Mouse (Mus musculus) T-helper 1 cell (primary cell): Measurements from ENCODE around the gene Hspe1.
"Not testable (repeated sequence)": the region's sequence is repeated elsewhere in the genome, so short reads cannot be mapped to it uniquely, and the experiment has no call there.

Experiments used
- in situ Hi-C: fragments of 300-600 bp; cut with MboI, MseI; formaldehyde crosslinking; loops from one replicate; pipeline ENCODE4 v1.15.1; 2025; ENCODE audit warnings: high pct_unique_total_duplicates

Hspe1 gene

DNA sequence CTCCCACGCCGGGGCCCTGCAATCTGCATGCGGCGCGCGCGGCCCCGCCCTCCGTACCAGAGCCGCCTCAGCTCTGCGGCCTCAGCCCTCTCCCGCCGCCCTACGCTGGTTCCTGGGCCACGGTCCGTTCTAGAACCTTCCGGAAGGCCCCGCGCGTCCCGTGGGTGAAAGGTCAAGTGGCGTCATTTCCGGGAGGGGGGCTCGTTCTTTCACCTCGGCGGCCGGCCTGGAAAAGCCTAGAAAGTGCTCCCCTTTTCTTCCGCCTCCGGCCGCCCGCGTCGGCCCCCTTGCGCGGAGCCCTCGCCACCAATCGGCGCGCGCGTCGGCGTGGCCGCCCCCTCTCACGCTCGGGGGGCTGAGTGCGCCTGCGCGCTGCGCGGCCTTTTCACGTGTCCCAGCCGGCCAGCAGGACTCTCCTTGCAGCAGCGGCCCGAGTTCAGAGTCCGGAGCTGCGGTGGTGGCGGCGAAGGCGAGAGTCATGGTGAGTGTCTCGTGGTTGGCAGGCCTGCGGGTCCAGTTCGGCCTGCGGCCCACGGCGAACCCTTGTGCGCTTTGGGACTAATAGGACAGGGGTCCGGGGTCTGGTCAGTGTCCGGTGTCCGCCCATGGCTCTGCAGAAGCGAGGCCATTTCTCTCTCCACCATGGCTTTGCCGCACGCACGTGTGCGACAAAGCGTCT lies at the start of gene Hspe1, which contains the start of gene Hspd1:
Gene Hspe1, plus strand, starts transcription at position 201 of the 679 bp plus-strand sequence.
Gene Hspd1, minus strand, starts transcription at position 312 of the 679 bp plus-strand sequence.
- in situ Hi-C loops = loop anchor here (5.0 kb wide), 2 partner anchors 39 to 66 kb away; no protein-coding TSS in a partner anchor

DNA sequence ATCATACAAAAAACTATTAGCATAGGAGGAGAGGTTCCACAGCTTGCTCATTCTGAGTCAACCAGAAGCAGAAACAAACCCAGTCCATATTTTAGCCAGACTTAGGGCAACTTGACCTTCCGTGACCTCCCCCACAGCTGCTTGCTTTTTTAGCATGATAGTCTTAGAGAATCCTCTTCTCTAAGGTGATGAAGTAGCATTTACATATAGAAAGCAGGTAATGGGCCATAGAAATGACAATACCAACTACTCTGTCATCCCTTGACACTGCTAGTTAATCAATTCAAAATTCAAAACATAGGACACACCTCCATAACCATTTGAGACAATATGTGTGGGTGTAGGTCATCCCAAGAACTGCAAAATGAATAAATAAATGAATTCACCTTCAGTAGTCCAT lies 48.0 kb upstream of the Hspe1 start:
- in situ Hi-C loops = no loop called here

DNA sequence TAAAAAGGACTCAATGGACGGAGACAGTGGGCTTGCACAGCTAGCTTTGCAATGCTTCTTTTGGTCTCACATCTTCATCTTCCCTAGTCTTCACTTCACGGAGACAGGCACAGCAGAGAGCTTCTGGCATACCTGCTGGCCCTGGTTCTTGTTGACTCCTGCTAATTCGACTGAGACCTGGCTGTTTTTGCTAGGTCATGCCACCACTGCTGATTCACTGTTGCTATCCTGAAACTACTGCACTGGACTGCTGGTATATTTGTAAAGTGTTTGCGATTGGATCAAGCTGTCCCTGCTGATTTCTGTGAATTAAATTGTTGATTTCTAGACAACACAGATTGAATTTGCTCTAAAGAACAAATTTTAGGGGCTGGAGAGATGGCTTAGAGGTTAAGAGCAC lies 46.2 kb upstream of the Hspe1 start:
- in situ Hi-C loops = no loop called here

DNA sequence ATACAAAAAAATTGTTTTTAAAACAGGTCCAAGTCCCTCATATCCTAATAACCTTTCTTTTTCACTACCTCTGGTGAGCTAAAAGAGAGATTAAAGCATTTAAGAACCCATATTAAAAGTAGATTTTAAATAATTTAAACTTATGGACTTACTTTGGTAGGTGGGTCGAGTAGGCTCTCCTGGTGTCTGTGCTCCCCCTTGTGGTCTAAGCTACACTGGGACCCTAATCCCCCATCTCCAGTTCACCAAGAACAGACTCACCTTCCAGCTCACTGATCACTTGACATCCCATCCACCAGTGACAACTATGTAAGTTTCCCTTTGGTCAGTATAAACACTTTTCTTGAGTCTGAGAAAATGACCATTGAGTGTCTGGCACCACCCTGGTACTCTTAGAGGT lies 45.7 kb upstream of the Hspe1 start:
- in situ Hi-C loops = no loop called here

DNA sequence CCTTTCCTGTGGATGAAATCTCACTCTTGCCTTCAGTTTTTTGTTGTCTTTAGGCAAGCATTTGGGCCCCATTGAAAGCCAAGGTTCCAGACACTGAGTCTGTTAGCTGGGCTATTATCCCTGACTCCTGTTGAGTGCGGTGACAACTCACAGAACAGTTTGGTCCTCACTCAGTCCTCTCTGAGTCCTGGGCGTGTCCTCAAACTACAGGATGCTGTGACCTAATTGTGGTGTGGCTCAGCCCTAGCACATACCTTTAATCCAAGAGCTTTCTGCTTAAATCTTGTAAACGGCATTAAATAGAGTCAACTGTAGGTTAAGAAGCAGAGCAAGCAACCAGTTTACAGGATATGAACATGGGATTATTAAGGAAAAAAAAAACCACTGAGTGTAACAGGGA lies 44.8 kb upstream of the Hspe1 start:
- in situ Hi-C loops = no loop called here

DNA sequence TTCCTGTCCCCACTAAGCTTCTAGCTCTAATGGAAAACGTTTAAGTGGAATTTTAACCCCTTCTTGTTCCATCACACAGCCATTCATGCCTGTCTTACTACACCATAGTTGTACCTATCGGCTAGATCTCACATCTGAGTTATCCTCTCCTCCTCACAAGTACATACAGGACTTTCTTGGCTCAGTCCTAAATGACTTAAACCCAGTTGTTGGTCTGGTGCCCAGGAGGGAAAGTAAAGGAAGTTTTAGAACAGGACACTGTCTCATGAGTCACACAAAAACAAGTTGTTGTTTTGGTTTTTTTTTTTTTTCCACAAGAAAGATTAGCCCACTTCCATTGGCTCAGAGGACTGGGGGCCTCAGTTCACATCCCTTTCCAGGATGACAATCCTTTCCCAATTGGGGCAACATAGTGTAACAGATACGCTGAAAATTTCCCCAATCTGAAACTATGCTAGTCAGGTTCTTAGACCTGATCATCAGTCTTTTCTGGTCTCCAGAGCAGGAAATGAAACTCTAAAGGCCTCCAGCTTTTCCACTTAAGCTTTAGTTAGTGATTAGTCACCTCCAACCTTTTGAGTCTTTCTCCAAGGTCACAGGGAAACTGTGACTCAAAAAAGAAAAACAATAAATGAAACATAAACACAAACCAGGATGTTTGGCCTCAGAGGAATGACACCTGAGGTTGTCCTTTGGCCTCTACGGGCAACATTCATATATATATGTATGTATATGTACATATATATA lies 38.9 kb upstream of the Hspe1 start:
- in situ Hi-C loops = no loop called here

DNA sequence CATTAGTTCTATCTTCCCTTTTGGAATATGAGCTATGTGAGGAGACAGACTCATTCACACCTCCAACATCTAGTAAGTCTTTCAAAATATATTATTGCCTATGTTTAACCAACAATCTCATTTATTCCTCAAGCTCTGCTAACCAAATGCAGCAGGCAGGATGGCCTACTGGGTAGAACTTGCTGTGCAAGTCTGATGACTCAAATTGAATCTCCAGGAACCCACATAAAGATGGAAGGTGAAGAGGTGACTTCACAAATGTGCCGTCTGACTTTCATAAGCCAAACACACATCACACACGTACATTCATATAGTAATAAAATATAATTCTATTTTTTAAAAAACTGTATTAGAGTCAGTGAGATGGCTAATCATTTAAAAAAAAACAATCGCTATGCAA lies 36.3 kb upstream of the Hspe1 start:
- in situ Hi-C loops = no loop called here

DNA sequence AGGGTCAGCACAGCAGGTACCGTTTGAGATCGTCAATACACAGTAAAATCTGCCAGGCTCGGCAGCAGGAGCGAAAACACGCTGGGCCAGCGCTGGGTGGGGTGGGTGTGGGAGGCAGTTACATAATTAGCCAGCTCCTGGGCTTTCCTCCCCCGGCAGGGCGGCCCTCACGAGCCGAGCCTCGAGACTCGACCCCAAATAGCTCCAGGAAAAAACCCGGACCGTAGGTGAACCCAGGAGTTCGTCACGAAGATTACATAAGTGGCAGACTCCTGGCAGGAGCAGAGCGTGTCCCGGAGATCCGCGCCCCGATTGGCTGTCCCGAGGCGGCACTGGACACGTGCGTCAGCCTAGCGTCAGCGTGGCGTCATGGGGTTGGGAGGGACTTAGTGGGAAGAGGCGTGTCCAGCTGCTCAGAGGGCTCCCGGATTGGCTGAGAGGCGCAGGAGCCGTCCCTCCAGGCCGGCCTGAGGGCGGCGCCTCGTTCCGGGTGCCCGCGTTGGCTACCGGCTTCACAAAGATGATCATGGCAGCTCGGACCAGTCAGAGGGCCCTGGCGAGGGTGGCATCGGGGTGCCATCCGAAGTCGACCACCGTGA lies 35.5 kb upstream of the Hspe1 start, which contains the start of gene Coq10b:
Gene Coq10b, plus strand, starts transcription at position 416 of the 599 bp plus-strand sequence.
- in situ Hi-C loops = no loop called here

DNA sequence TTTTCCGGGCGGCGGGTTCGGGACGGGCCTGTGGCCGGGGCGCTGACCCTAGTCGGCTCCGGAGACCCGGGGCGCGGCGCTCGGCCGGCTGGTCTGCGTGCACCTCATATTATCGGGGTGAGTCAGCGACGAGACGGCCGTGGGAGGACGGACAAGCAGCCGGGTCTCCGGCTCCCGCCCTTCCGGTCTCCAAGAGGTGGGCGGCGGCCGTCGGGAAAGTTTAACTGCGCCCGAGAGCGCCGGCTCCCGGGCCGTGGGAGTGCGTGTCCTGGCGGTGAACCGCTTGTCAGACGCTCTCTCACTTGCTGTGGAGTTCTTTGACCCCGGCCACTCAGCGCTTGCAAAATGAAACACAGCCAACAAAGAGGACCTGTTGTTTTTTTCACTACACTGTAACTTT lies 34.9 kb upstream of the Hspe1 start:
- in situ Hi-C loops = no loop called here

DNA sequence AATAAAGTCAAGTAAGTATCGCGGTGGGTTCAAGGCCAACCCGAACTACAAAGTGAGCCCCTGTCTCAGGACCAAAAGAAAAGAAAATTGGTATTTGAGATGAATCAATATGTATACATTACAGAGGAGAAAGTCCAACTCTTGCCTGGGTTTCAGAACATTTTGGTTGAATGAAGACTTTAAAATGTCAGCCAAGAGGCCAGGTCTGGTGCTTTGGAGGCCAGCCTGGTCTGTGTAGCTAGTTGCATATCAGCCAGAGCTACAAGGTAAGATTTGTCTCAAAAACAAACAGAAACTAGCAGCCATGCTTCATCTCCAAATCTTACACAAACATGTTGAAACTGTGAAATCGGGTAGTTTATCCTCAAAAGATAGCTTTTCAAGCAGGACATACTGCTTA lies 34.3 kb upstream of the Hspe1 start:
- in situ Hi-C loops = no loop called here

DNA sequence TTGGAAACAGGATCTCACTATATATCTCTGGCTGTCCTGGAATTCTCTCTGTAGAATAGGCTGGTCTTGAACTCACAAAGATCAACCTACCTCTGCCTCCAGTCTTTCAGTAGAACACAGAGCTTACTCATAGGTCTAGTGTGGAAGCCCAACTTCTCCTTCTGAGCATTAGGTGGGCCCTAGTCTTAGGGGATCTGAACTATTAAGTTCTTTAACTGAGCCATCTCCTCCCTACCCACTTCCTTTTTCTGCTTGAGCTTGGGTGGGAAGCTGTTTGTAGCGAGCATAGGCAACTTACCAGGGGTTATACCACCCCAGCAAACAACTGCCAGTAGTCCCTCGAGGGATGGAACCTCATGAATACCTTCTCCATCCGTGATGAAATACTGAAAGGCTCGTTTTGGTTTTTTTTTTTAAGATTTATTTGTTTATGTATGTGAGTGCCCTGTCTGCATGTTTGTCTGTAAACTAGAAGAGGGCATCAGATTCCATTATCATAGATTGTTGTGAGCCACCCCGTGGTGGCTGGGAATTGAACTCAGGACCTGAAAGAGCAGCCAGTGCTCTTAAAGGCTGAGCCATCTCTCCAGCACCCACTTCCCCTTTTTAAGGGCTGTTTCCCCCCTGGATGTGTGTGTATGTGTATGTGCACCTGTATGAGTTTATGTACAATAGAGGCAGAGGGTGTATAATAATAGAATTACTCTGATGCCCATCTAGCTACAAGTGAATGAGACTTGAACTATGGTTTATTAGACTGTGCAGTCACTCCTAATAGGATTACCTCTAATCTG lies 32.4 kb upstream of the Hspe1 start:
- in situ Hi-C loops = no loop called here

DNA sequence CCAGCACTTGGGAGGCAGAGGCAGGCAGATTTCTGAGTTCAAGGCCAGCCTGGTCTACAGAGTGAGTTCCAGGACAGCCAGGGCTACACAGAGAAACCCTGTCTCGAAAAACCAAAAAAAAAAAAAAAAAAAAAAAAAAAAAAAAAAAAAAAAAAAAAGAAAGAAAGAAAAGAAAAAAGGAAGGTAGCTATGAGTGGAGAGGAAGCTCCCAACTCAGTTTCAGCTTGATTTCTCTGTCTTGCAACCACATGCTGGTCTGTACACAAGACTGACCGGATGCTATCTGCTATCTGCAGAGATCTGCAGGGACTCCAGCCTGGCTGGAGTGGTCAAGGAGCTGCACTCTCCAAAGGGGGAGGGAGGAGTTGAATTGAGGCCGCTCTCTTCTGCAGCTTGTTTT lies 29.5 kb upstream of the Hspe1 start:
- in situ Hi-C loops = not testable (repeated sequence)

DNA sequence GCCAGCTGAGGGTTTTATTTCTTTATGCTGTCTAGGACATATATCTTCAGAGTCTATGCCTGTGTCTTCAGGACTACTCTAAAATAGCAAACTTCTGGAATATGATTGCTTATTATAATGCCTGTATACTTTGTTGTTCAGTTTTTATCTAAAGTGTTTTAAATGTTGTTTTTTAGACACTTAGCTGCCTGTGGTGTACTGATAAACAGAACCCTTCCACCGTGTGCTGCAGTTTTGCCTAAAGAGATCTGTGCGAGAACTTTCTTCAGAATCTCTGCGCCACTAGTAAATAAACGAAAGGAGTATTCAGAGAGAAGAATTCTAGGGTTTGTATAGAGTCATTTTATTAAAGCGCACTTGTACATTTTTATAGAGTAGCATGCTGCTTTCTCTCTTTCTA lies 26.8 kb upstream of the Hspe1 start:
- in situ Hi-C loops = loop anchor here (5.0 kb wide), 1 partner anchor 44 kb away; no protein-coding TSS in a partner anchor

DNA sequence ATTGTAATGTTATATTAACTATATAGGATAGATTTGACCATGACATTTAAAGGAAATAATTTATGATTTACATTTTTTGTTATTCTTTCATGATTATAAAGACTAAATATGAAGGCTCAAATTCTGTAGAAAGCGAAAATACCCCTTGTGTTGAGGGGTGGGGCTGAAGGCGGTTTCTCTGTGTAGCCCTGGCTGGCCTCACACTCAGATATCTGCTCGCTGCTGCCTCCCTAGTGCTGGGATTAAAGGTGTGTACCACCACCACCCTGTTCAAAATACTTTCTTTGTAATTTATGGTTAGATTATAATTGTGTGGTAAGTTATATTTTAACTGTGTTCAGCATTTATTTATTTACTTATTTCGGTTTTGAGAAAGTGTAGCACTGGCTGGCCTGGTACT lies 26.2 kb upstream of the Hspe1 start:
- in situ Hi-C loops = loop anchor here (5.0 kb wide), 1 partner anchor 44 kb away; no protein-coding TSS in a partner anchor

DNA sequence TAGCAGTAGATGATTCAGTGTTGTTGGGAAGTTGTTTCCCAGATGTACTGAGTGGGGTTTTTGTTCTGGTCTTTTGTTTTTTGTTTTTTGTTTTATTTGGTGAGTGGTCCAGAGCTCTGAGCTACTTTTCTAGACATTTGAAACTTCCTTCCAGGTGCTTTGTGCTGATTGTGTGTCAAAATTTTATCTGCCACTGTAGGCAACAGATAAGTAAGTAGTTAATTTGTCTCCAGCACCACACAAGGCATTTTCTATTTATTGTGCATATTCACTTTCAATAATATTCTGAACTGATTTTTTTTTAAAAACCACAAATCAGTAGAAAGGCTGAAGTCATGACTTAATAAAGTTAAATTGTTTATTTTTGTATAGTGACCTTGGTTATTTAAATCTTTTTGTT lies 15.6 kb upstream of the Hspe1 start:
- in situ Hi-C loops = not testable (repeated sequence)

DNA sequence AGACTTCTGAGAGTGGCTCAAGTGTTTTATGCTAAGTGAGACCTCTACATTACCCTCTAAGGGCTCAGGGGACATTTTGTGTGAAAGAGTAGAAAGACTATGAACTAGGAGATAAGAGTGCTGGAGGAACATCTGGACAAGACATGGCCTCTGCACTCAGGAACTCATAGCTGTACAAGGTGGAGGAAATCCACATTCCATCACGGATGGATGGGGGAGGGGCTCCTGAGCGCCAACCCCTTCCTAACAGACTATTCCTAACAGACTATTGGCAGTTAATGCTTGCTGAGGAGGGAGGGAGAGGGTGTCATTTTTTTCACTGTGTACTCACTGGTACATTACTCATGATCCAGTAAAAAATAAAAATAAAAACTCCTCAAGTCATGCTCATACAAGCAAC lies 13.2 kb upstream of the Hspe1 start:
- in situ Hi-C loops = loop anchor here (5.0 kb wide), 1 partner anchor 77 kb away; no protein-coding TSS in a partner anchor

DNA sequence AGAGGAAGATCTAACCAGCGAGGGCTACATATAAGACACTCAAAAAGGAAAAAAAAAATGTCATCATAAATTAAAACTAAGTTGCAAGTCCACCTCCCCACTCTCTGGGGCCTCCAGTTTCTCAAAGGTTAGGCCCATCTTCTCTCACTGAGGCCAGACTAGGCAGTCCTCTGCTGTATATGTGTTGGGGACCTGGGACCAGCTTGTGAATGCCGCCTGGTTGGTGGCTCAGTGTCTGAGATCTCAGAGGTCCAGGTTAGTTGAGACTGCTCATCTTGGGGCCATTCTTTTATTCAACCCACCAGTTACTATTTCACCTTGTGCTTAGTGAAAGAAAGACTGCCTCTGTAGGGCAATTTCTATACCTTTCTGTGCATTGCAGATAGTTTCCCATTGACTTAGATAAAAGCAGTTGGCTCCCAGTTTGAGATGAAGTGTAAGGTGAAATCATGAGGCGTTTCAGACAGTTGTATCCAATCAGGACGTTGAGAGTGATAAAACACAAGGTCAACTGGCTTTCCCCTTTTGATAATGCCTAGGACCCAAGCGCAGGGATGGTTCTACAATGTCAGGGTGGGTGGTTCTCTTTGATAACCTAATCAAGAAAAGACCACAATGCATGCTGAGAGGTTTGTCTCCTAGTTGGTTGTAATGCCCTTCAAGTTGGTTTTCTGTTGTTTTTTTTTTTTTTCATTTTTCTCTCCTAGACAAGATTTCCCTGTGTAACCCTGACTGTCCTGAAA lies 12.1 kb upstream of the Hspe1 start:
- in situ Hi-C loops = loop anchor here (5.0 kb wide), 1 partner anchor 79 kb away; no protein-coding TSS in a partner anchor

DNA sequence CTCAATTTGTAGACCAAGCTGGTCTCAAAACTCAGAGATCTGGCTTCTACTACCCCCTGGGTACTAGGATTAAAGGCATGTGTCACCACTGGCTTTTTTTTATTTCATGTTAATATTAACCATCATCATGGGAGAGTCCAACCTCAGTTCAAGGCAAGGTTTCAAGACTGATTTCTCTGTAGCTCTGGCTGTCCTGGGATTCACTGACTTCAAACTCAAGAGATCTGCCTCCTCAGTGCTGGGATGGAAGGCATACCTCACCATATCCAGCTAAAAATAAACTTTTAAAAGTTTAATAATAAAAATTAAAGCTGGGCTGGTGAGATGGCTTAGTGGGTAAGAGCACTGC lies 11.6 kb upstream of the Hspe1 start:
- in situ Hi-C loops = loop anchor here (5.0 kb wide), 1 partner anchor 79 kb away; no protein-coding TSS in a partner anchor

DNA sequence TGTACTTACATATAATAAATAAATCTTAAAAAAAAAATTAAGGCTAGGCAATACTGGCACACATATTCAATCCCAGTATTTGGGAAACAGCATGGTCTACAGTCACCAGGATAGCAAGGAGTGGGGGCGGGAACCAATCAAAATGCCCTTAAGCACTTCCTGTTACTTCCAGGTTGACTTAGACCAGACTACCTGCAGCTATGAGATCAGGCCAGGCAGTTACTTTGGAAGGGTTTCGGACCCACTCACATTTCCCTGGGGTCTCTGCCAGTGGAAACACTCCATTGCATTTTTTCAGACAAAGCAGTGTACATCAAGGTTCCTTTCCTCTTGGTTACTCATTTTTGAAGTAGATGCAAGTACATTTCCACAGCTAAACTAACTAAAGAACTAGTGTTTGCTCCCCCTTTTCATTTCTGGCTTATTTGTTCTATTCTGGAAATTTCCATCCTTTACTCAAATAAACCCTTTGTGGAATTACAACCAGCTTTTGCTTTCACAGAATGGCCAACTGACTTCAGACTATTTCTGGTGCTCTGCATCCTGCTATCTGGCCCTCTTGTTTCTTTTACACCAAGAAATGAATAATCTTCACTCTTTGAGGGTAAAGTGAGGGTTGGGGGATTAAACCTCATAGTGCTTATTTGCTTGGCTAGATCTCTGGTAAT lies 10.9 kb upstream of the Hspe1 start:
- in situ Hi-C loops = loop anchor here (5.0 kb wide), 1 partner anchor 80 kb away; no protein-coding TSS in a partner anchor

DNA sequence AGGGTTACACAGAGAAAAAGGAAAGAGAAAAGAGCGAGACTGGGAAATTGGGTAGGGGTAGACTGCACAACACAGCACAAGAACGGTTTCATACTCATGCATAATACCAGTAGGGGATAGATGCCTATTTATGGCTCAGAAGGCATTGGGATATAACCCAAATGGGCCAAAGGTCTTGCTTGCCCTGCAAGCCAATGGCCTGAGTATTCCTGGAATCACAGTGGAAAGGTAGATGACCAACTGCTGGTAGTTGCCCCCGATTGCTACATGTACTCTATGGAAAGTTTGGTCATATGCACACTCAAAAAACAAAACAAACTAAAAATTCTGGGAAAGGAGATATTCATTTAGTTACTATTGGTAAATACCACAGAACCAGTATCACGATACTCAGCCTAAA lies 8.3 kb upstream of the Hspe1 start:
- in situ Hi-C loops = loop anchor here (5.0 kb wide), 1 partner anchor 82 kb away; no protein-coding TSS in a partner anchor
